Mouse (Mus musculus) adrenal gland, adult 2 months (tissue): ENCODE measurements around the gene Ank. TPM values are rescaled to one million over a fixed set of nuclear protein-coding genes. Genes with fewer than 3 reads are reported as not detected.

Experiments
- DNase-seq: peaks from one replicate; pipeline ENCODE4 v3.0.0; 2021
- polyA plus RNA-seq: library from polyadenylated mRNA; depleted of rRNA; stranded (reverse); fragments of >200 nt; gene quantifications from 2 replicates; pipeline ENCODE4 v1.2.3, GENCODE M21; 2012
- total RNA-seq, 2 experiments: library from RNA; stranded (reverse); gene quantifications; 2 replicates each; pipeline ENCODE4 v1.2.3; 2021

Gene Ank
- total and polyA plus RNA-seq, 3 experiments = 32.8 to 61.0 (median 56.9) TPM

DNA sequence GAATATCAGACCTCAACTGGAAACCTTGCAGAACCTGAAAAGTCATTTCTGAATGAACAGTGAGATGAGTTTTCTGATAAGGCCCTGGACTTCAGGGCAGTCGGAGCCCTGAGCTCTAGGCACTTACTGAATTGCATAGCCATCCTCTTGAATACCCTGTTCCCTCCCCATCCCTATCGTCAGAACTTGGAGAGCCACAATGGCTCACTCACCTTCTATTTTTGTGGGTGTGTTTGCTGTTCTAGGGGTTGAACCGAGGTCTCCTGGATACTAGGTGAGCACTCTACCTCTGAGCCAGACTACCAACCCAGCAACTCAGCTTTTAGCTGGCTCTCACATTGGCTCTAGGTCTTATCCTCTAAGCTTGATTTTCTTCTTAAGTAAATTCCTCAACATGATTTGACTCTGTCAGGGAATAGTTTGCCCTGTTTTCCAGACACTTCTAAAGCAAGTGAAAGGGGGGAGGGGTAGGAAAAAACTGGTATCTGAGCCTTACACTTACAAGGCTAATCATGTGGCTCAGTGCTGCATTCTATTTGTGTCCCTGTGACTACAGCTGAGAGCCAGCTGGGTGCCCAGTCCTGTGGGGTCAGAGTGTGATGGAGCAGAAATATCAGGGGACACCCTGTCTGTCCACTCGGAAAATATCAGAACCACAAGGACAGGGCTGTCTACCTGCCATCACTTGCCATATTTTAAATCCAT is 71.2 kb downstream of the Ank start:
- DNase-seq = no peak

DNA sequence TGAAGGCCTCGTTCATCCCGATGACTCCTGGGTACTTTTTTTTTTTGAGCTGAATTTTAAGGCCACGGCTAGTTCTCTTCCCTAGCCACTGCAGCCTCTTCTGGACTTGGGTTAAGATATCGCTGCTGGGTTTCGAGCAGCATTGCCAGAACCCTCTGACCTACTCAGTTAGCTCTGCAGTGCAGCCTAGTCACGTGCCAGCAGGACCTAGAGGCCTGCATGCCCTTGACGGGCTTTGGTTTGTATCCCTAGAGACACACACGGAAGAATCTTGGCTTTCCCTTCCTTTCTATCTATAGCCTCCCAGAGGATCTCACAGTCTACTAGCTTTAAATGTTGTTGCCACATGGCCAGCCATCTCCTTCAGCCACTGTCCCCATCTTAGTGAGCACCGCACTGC is 73.3 kb downstream of the Ank start:
- peak; percentile 60 for DNase-seq

DNA sequence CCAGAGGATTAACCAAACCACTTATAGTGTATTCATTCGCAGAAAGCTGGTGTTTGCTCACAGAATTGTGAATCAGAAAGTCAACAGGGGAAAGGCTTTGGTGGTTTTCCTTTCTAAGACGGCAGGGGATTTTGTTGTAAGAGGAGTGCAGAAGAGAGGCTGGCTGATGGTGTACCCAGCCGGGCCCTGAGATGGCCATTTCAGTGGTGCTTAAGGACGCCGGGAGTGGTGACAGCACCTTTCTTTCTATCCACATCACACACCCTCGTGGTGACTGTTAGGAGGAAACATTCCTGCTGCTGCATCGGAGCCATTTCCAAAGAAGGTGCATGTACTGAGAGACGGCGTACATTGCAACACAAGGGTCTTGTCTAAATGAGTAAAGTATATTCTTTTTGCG is 78.7 kb downstream of the Ank start:
- no peak for DNase-seq

DNA sequence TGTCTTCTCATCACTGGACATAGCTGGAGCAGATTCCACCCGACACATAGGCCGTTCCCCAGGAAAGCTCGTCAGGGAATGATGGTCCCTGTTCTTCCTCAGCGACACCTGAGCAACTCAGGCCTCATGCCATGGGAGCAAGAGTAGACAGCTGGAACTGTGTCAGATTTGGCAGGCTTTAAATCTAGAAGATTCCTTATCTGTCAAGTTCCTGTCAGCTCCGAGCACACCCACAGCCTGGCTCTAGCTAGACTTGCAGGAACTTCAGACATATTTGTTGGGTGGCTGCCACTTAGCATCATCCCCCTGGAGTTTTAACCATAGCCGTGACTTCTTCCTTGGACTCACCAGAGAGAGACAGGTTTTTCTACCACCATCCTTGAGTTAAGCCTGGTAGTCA is 81.6 kb downstream of the Ank start:
- DNase-seq = no peak

DNA sequence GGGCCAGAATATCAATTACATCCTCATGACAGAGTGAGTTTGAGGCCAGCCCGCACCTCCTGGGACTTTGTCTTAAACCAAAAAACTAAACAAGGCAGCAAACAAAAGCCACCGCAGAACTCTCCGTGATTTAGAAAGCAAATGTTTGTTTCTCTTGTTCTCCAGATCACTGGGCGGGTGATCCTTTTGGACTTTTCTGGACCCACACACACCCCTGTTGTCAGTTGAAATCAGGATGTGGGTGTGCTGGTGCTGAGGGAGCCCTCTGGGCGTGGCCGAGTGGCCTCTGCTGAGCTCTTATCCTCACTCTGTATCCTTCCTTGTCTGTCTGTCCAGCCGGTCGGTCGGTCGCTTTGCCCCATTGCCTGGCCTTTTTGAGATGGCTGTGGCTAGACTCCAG is 82.6 kb downstream of the Ank start:
- no peak for DNase-seq

DNA sequence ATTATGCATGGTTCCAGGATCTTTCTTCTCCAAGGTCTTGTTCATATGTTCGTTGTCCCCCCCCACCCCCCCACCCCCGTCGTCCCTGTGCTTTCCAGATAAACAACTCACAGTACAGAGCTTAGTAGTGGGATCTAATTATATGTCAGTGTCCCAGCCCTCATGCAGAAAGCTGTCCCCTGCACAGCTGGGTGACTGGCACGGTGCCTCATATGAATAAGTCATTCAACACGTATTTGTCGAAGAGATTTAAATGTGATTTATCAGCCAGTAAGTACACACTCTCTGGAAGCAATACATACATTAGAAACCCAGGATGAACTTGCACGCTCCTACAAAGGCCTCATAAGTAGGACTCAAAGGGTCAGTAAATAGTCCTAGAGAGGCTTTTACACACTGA is 83.4 kb downstream of the Ank start:
- DNase-seq = no peak

DNA sequence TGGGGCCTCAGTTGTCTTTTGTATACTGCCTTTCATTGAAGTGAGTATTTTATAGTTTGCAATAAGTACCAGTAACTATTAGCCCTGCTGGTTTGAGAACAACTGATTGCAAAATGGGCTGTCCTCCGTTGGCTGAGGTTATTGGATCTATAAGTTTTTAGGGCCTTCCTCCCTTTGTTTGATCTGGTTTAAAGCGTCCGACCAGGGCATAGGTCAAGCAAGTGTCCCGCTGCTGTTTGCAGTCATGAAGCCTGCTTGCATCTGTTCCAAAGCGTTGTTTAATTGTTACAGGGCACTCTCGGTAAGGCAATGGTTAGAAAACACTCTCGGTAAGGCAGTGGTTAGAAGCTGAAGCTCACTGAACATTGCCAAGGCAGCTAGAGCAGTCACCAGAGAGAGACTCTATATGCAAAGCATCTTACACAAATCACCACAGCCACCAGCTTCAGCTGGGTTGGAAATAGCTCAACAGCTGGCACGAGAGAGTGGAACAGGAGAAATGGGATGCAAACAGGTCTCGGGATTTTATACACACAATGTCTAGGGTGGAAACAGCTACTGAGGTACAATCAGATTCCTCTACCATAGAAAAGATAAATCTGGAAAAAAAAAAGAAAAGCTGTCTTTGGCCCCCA is 84.0 kb downstream of the Ank start:
- DNase-seq = no peak

DNA sequence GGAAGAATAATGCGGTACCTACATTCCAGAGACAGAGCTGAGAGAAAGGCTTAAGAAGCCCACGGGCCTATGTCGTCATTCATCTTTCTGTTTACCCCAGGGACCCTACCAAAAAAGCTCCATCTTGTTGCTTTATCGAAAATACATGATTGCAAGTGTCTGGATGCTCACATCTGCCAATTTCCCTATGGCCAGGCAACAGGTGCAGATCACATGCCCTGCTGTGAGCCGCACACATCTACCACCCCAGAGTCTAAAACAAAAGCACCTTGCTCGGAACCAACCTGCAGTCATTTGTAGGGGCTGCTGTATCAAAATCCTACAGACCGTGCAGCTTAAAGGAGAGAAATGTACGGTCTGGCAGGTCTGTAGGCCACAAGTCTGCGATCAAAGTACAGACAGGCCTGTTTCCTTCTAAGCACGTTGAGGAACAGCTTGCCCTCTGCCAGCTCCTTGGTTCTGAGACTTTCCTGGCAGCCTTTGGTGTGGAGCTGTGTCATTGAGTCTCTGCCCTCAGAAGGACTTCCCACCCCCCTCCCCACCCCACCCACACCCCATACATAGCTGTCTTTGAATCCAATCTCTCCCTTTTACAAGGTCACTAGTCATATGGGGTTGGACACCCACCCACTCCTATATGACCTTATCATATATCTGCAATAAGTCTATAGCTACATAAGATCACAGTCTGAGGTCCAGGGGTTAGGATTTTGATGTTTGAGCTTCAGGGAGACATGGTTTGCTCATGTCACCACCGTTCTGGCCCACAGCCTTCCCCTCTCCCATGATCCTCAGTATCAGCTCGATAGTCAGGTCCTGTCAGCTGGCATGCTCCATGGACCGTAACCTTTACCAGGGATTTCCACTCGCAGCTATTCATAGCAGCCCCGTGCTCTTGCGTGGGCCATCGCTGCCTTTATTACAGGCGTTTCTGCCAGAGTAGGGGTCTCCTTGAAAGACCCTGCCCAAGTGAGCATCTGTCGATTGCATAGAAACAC is 84.9 kb downstream of the Ank start:
- no peak for DNase-seq

DNA sequence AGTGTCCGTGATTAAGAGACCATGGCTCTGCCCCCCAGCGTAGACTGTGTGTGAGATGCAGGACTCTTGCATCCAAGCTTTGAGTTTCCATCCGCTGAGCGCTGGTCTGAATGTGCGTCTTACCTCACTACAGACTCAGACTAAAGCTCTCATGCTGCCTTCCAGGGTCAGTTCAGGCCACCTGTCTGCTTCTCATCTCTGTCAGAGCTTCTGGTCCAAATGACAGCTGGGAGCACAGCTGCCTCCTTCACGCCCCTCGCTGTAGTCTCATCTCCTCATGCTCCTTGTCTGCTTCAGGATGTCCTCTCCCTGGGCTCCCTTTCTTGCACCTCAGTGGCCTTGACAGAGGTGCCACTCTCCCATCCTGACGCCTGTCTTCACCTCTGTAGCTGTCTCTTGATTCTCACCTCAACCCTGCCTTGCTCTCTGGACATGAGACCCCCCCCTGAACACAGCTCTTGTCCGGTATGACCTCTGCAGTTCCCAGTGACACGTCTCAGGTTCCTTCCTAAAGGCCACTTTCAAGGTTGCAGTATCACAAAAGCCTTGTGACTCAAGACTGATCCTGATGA is 85.7 kb downstream of the Ank start:
- no peak for DNase-seq

DNA sequence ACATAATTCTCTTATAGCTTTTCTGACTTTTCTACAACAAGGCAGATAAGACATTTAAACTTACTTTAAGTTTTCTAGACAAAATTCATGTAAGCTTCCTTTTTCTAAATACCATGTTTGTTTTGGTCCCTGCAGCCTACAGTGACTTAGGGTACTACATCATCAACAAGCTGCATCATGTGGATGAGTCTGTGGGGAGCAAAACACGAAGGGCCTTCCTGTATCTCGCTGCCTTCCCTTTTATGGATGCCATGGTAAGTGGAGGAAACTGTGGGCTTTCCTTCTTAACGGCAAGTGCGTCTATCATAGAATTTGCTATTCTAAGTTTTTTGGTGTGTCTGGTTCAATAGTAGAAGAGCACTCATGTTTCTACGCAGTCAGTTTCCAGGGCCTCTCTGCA is 87.1 kb downstream of the Ank start:
- DNase-seq = no peak

DNA sequence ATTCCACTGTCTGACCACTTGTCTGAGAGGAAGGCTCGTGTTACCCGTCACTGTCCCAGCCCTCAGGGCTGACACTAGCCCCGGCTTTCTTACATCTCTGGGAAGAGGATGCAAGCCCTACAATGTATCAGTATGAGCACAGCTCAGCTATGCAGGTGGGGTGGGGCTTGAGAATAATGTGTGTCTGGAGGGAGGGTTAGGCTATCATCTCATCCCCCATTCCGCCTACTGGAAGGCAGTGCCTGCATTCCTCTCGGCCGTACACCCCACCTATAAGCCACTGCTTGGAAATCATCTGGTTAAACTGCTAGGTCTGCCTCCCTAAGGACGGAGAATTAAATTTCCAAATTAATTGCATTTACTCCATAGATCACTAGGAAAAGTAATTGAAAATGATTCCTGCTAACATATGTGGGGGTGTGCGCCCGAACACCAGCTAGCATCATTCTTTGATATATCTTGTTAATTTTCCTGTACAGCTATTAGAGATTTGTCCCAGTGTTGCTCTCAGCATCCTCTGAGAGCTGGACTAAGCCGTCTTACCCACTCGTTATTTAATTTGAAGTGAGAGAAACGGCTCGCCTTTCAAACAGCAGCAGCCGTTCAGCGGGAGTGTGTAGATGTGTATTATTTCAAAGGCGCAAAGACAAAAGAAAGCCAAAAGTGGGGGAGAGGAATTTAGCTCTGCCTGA is 92.1 kb downstream of the Ank start:
- no peak for DNase-seq

DNA sequence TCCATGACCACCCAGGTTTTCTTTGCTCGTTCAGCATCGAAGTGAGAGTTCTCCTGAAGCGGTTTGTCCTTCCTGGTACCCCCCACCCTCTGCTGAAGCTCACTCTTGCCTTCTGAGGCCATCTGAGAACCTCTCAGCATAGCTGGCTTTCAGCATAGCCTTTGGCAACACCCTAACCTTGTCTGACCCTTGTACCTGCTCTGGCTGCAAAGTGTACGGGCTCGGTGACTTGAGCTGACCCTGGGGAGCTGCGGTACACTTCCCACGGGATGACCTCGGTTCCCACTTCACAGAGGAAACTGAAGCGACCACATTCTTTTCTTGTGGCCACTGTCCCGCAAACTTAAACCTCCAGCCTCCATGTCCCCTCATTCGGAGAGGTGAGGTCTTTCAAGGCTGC is 93.8 kb downstream of the Ank start:
- DNase-seq = no peak

DNA sequence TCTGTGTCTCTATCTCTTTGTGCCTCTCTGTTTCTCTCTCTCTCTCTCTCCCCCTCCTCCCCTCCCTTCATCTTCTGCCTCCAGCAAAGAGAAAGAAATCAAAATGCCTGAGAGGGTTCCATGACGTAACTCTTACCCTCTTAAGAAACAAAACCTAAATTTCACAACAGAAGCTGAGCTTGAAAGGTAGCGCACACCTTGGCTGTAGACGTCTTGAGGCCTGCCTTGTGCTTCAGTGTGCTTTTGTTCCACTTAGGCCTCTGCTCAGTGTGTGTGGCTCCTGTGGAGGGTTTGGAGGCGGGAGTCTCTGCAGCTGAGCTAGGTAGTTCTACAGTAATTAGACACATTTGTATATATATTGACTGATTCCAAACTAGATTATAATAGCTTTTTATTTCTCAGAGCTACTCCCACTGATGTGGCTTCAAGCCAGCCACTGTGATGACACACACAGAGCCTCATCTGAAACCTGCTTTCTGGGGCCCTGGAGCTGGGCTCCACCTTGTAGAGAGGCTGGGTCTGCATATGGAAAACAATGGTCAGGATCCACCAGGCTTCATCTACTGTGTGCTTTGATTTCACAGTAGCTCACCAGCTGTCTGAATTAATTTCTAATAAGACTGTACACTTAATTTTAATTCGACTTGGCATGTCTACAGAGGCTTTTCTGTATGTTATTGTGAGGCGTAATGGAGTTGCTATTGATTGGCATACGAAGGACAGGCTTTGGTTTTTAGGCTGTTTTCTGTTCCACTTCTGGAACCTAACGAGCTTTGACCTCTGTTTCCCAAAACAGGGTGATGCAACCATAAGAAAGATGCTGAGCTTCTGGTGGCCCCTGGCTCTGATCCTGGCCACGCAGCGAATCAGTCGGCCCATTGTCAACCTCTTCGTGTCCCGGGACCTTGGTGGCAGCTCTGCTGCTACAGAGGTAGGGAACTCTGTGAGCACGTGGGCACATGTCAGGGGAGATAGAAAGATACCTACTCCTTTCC is 97.9 kb downstream of the Ank start:
- peak; percentile 33 for DNase-seq

DNA sequence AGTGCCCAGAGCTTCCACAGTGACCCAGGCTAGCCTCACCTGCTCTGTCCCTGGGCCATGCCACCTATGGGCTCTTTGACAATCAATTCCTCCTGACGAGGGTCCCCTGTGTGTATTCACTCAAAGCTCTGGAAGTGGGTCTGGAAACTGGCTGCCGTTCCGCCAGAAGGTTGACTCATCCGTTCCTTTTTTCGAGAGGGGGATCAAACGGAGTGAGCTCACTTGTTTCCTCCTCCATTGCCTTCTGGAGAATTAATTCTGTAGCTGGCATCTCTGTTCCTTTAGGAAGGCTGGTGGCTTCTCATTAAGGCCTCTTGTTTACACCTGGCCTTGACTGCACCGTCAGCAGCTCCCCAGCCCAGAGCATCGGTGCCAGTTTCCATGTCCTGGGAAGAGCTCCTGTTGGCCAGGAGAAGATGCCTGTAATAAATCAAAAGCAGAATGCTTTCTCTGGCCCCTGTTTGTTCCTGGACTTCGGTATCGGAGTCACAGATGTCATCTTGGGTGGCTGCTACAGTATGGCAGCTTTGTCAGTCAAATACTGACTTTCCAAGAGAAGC is 99.2 kb downstream of the Ank start:
- no peak for DNase-seq

DNA sequence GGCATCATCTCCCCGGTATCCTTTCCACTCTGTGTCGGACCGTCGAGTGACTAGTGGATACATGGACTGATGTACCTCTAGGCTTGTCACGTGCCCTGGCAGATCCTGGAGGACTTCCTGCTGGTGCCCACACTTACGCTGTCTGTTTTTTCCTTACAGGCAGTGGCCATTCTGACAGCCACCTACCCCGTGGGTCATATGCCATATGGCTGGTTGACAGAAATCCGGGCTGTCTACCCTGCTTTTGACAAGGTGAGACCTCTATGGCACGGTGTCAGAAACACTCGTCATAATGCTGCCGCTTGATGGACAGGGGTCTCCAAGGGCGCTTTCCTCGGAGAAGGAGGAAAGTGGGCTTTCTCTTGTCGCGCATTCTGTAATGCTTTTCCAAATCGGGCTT is 100.9 kb downstream of the Ank start:
- no peak for DNase-seq

DNA sequence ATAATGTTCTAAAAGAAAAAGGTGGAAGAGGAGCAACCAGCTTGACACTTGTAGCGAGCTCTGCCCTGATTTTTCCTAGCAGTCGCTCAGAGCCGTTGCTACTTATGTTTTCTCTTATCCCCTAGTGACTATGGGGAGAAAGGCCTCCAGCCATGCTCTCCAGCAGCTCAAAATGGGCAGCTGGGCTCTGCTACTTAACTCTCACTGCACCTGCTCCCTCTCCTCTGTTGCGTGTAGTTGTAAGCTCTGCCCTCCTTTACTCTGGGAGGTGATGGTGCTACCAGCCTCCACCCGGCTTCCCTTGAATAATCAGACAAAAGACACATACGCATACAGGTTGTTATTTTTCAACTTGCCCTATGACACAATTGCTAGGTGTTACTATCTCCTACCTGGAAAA is 101.9 kb downstream of the Ank start:
- no peak for DNase-seq

DNA sequence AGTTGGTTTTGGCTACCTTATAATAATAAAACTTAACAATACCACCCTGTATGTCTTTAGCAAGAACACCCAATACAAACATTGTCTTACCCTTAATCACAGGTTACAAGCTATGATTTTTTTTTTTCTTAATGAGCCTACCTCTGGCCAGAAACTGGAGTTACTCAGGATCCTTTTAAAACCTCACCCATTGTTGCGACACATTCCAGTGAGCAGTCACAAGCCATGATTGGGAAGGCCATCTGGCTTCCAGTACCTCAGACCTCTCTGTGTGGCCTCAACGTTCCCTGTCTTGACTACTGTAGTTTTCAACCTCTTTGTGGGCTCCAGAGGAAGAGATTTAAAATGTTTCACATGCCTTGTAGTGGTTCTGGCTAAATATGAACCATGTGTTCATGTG is 103.4 kb downstream of the Ank start:
- peak; percentile 67 for DNase-seq

DNA sequence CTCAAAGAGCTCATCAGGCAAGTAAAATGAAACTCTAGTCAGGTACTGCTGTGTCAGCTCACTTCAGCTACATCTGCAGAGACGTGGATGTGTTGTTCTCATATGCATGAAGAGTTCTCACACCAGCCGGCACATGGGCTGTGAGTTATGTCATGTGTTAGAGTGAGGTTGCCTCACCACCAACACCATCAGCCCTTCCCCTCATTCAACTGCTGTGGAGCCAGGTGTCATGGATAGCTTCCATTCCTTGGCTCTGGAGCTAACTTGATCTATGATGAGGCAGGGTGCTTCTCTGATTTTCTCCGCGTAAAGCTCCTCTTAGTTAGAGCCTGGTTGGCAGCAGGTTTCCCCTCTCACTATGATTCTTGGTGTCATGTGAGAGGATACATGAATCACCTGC is 103.9 kb downstream of the Ank start:
- no peak for DNase-seq

DNA sequence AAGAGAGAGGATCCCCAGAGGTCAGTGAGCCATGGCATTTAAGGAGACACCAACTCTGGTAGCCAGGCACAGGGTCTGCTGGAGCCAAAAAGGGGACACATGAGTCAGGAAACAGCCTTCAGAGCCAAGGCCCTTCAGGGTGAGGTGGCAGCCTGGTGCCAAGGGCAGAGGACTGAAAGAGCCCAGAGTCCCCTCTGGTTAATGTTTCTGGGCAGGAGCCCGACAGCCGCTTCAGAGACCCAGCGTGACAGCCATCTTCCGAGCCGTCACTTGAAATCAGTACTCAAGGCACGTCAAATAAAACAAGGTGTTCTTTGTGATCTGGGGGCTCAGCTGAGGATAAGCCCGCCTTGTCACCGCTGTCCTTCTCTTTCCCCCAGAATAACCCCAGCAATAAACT is 104.7 kb downstream of the Ank start:
- DNase-seq = peak; percentile 88
